Mouse (Mus musculus): ENCODE measurements around the gene Dnajb5. TPM values are rescaled to one million over a fixed set of nuclear protein-coding genes. Genes with fewer than 3 reads are reported as not detected.

Gene Dnajb5
- polyA plus RNA-seq (2015; fragmentation: Nextera tagmentation; extraction: Ambion mirVana): 44.3 and 48.7 TPM in 2 replicates

DNA sequence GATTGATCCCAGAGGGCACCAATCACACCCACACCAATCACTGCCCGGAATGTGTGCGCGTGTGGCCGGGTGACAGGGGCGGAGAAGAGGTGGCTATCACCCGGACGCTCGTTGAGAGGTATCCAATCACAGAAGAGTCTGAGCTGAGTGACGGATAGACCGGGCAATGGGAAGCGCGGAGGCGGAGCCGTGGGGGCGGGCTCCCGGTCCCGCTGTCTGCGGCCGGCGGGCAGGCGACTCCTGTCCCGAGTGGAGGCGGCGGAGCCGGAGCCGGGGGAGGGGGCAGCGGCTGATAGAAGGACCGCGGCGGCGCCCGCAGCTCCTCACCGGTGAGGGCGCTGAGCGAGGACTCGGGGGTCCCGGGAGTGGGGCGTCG is at the start of gene Dnajb5:
TSS of gene Dnajb5 (plus strand) at position 139 of the 376 bp plus-strand sequence.
- peak within 1 kb of the TSS; percentile 94 for H3K27ac ChIP-seq (replicated peaks)
- peak within 1 kb of the TSS; percentile 87 for H3K9ac ChIP-seq (replicated peaks)
- peak within 1 kb of the TSS; percentile 95 for H3K4me2 ChIP-seq
- ATAC-seq (ENCODE audit: low FRiP score): peak; percentile 94
- under 1% methylated on average over 36 of the region's 39 CpGs for WGBS
- no peaks in the 10 kb centered on the region for H3K9me3 ChIP-seq (replicated peaks)
- peak within 1 kb of the TSS; percentile 63 for H3K4me3 ChIP-seq (replicated peaks)
- H3K36me3 ChIP-seq: no peaks in the 10 kb centered on the region
- H3K4me1 ChIP-seq: peaks cover 87% of the 10 kb centered on the region
- H3K27me3 ChIP-seq (replicated peaks): no peaks in the 10 kb centered on the region

DNA sequence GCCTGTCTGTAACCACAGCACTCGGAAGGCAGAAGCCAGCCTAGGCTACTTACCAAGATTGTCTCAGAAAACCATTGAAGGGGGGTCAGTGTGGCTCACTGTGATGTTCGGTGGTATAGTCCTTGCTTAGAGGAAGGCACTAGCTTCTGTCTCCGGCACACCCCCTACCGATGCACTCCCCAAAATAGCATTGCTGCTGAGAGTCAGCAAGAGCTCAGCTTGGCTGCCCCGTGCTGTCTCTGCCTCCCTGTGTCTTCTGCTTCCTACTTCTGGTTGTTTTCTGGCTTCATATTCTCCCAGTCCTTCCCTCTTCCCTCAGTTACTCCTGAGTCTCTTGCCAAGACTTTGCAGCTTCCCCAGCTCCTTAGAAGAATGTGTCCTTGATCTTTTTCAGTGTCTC is 48.7 kb upstream of the Dnajb5 start:
- H3K4me1 ChIP-seq: no peaks in the 10 kb centered on the region
- no peaks in the 10 kb centered on the region for H3K9me3 ChIP-seq (replicated peaks)
- no peak overlapping the region for H3K9ac ChIP-seq (replicated peaks)
- no peak for ATAC-seq (ENCODE audit: low FRiP score)
- H3K27me3 ChIP-seq (replicated peaks): no peaks in the 10 kb centered on the region
- 71% methylated on average over 5 of the region's 5 CpGs for WGBS
- H3K36me3 ChIP-seq: no peaks in the 10 kb centered on the region
- no peak overlapping the region for H3K4me2 ChIP-seq
- H3K27ac ChIP-seq (replicated peaks): no peak overlapping the region
- no peak overlapping the region for H3K4me3 ChIP-seq (replicated peaks)

DNA sequence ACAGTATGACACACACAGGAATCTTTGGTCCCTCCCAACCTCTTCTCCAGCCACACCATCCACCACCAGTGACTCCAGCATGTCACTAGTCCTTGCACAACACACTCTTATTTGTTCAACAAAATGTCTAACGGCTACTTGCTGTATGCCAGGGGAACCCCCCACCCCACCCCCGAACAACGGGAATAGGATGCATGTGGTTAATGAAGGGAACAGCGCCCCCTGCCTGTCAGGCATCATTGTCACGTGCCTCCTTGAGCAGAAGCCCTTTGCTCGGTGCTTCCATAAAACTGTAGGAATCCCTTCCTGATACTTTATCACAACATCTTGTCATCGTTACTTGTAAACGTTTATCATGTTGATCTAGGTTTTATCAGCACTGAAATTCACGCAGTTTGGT is 47.4 kb upstream of the Dnajb5 start:
- Histone ChIP-seq H3K27me3 (replicated peaks) (no peaks in the 10 kb centered on the region), H3K9me3 (replicated peaks) (no peaks in the 10 kb centered on the region), H3K36me3 (no peaks in the 10 kb centered on the region), H3K4me1 (no peaks in the 10 kb centered on the region), H3K9ac (replicated peaks) (no peak overlapping the region), H3K4me2 (no peak overlapping the region), H3K27ac (replicated peaks) (no peak overlapping the region), H3K4me3 (replicated peaks) (no peak overlapping the region)
- ATAC-seq (ENCODE audit: low FRiP score): no peak
- WGBS: 63% methylated on average over 9 of the region's 9 CpGs

DNA sequence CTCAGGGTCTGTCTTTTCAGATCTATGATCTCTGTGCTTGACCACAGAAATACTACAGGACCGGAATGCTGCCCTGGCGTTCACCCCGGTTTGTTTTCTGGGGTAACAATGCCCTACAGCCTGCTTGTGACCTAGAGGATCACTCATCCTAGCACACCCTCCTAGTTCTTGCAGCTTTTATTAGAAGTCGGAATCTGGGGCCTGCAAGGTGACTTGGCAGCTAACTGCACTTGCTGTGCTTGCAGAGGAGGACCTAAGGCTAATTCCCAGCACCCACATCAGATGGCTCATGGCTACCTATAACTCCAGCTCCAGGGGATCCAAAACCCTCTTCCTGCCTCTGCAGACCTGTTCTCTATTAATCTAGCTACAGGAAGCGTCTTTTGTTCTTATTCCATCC is 46.9 kb upstream of the Dnajb5 start:
- 91% methylated on average over 5 of the region's 5 CpGs for WGBS
- Histone ChIP-seq H3K9ac (replicated peaks) (no peak overlapping the region), H3K36me3 (no peaks in the 10 kb centered on the region), H3K4me1 (no peaks in the 10 kb centered on the region), H3K27me3 (replicated peaks) (no peaks in the 10 kb centered on the region), H3K4me3 (replicated peaks) (no peak overlapping the region), H3K27ac (replicated peaks) (no peak overlapping the region), H3K4me2 (no peak overlapping the region), H3K9me3 (replicated peaks) (no peaks in the 10 kb centered on the region)
- no peak for ATAC-seq (ENCODE audit: low FRiP score)

DNA sequence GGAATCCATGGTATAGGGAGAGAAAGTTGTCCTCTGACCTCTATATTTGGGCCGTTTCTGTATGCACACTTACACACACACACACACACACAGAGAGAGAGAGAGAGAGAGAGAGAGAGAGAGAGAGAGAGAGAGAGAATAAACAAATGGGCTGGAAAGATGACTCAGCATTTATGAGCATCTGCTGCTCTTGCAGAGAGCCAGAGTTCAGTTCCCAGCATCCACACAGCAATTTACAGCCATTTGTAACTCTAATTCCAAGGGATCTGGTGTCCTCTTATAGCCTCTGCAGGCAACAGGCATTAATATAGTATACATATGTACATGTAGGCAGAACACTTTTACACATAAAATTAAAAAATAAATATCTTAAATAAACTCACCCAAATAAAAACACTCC is 45.7 kb upstream of the Dnajb5 start:
- Histone ChIP-seq H3K36me3 (no peaks in the 10 kb centered on the region), H3K4me1 (no peaks in the 10 kb centered on the region), H3K27me3 (replicated peaks) (no peaks in the 10 kb centered on the region), H3K9ac (replicated peaks) (no peak overlapping the region), H3K4me3 (replicated peaks) (no peak overlapping the region), H3K27ac (replicated peaks) (no peak overlapping the region), H3K4me2 (no peak overlapping the region), H3K9me3 (replicated peaks) (no peaks in the 10 kb centered on the region)
- ATAC-seq (ENCODE audit: low FRiP score): no peak
- 64% methylated on average over 1 of the region's 1 CpGs for WGBS

DNA sequence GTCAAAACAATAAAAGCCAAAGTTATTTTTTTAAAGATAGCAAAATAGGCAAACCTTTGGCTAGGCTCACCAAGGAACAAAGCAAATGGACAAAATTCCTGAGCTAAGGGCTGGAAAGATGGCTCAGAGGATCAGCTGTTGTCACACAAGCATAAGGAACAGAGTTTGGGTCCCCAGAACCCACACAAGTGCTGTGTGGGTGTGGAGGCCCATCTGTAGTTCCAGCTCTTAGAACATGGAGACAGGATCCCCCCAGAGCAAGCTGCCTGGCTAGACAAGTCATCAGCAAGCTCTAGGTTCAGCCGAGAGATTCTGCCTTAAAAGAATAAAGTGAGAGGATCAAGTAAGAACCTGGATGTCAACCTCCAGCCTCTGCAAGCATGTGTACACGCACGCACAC is 45.1 kb upstream of the Dnajb5 start:
- no peak for ATAC-seq (ENCODE audit: low FRiP score)

DNA sequence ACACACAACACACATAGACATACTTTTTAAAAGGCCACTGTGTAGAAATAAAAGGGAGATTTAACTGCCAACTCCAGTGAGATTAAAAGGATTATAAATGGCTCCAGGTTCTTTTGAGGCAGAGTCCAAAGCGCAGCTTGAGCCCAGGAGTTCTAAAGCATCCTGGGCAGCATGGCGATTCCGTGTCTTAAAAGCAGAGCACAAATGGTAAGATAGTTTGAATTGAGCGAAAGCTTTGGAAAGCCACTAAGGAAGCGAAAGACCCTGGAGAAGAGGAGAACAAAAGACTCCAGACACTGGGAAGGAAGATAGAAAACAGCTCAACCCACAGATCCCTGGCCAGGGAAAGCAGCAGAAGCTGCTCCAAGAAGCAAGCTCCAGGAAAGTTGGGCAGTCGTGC is 44.6 kb upstream of the Dnajb5 start:
- no peak overlapping the region for H3K4me3 ChIP-seq (replicated peaks)
- ATAC-seq (ENCODE audit: low FRiP score): no peak
- no peaks in the 10 kb centered on the region for H3K4me1 ChIP-seq
- no peaks in the 10 kb centered on the region for H3K36me3 ChIP-seq
- no peak overlapping the region for H3K4me2 ChIP-seq
- WGBS: 77% methylated on average over 6 of the region's 6 CpGs
- H3K27ac ChIP-seq (replicated peaks): no peak overlapping the region
- no peaks in the 10 kb centered on the region for H3K27me3 ChIP-seq (replicated peaks)
- no peak overlapping the region for H3K9ac ChIP-seq (replicated peaks)
- H3K9me3 ChIP-seq (replicated peaks): no peaks in the 10 kb centered on the region

More for the DNA sequence above, 45.1 kb upstream of the Dnajb5 start:
- Histone ChIP-seq H3K36me3 (no peaks in the 10 kb centered on the region), H3K4me3 (replicated peaks) (no peak overlapping the region), H3K27me3 (replicated peaks) (no peaks in the 10 kb centered on the region), H3K9ac (replicated peaks) (no peak overlapping the region), H3K4me1 (no peaks in the 10 kb centered on the region), H3K4me2 (no peak overlapping the region), H3K9me3 (replicated peaks) (no peaks in the 10 kb centered on the region), H3K27ac (replicated peaks) (no peak overlapping the region)
- 91% methylated on average over 3 of the region's 3 CpGs for WGBS

DNA sequence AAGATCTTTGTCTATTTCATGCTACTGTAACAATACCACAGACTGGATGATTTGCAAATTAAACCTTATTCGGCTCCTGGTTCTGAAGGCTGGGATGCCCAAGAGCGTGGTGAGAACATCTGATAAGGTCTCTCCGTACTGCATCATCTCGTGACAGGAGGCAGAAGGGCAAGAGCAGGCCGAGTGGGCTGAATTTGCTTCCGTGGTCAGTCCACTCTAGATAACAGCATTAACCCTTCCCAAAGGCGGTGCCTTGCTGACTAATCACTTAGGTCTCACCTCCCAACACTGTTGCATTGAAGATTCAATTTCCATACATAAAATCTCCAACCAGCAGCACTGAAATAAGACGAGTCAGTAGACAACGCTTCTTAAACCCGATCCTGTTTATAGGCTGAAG is 36.2 kb upstream of the Dnajb5 start:
- Histone ChIP-seq H3K4me2 (no peak overlapping the region), H3K9ac (replicated peaks) (no peak overlapping the region), H3K9me3 (replicated peaks) (no peaks in the 10 kb centered on the region), H3K36me3 (no peaks in the 10 kb centered on the region), H3K27ac (replicated peaks) (no peak overlapping the region), H3K4me3 (replicated peaks) (no peak overlapping the region), H3K4me1 (peaks cover 15% of the 10 kb centered on the region), H3K27me3 (replicated peaks) (peaks cover 3% of the 10 kb centered on the region; the same call in 1 of the 2 replicates)
- WGBS: 49% methylated on average over 10 of the region's 10 CpGs
- no peak for ATAC-seq (ENCODE audit: low FRiP score)

DNA sequence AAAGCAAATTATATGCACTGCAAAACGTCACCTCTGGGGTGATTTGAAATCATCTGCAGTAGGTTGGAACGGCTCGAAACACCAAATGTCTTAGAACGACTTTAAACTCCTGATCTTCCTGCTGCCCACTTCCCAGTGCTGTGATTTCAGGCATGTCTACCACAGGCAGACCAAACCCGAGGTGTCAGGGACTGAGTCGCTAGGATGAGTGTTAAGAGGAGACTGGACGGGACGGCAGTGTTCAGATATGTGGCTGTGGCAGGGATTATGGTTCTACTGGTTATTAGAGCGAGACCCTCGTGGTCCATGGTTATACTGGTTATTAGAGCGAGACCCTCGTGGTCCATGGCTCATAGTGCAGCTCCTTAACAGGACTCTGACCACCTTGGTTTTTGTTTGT is 34.3 kb upstream of the Dnajb5 start:
- ATAC-seq (ENCODE audit: low FRiP score): no peak
- Histone ChIP-seq H3K9ac (replicated peaks) (no peak overlapping the region), H3K4me2 (no peak overlapping the region), H3K4me3 (replicated peaks) (no peak overlapping the region), H3K9me3 (replicated peaks) (no peaks in the 10 kb centered on the region), H3K27ac (replicated peaks) (no peak overlapping the region), H3K4me1 (peaks cover 23% of the 10 kb centered on the region), H3K27me3 (replicated peaks) (peaks cover 3% of the 10 kb centered on the region; the same call in 1 of the 2 replicates), H3K36me3 (no peaks in the 10 kb centered on the region)
- 83% methylated on average over 12 of the region's 12 CpGs for WGBS

DNA sequence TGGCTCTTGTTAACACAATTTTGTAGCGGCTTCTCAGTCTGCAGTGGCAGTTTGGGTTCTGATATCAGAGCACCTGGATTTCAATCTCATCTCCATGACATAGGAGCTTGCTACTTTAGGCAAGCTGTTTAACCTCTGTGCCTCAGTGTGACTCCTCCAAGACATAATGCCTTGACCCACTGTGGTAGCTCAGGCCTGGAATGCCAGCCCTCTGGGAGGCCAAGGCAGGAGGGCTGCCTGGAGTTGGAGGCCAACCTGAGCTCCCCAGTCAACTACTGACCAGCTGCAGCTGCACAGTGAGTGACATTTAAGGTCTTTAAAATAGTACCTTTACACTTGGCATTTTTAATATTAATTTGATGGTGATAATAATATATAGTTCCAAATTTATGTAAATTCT is 33.6 kb upstream of the Dnajb5 start:
- no peaks in the 10 kb centered on the region for H3K9me3 ChIP-seq (replicated peaks)
- 88% methylated on average over 1 of the region's 1 CpGs for WGBS
- ATAC-seq (ENCODE audit: low FRiP score): no peak
- H3K36me3 ChIP-seq: no peaks in the 10 kb centered on the region
- peak overlapping the region; percentile 85 for H3K4me2 ChIP-seq
- no peak overlapping the region for H3K27ac ChIP-seq (replicated peaks)
- H3K27me3 ChIP-seq (replicated peaks): peaks cover 3% of the 10 kb centered on the region; the same call in 1 of the 2 replicates
- H3K4me3 ChIP-seq (replicated peaks): no peak overlapping the region; the same call in 1 of the 2 replicates
- no peak overlapping the region for H3K9ac ChIP-seq (replicated peaks)
- peaks cover 29% of the 10 kb centered on the region for H3K4me1 ChIP-seq

DNA sequence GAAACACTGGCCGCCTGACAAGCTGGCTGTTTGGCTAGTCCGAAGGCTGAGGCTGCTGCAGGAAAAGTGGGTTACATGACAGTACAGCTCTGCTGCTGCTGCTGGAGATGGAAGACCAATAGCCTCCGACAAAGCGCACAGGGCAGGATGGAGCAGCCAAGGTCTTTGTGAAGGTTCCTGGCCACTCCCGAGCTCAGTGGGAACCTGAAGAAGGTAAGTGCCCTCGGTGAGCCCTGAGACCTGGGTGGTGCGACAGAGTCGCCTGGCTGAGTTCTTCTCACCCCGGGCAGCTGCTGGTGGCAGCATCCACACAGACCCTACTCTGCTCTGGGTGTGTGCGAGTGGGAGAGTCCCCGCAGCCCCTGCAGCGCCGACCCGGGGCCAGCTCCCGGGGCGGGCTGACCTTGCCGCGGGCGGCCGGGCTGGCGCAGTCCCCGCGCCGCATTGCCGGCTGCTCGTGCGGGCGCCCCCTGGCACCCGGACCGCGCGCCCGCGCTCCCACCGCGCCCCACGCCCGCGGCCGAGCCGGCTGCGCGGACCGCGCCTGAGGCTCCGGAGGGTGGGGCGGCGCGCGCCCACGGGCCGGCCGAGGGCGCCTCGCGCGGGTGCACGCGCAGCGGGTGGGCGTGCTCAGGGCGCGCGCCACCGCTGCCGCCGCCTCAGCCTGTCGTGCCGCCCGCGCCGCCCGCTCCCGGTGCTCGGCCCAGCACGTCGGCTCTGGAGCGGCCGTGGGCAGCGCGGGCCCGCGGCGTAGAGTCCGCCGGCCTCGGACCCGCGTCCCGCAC is 32.8 kb upstream of the Dnajb5 start, which contains the start of gene Phf24:
TSS of gene Phf24 (plus strand) at position 44 of the 785 bp plus-strand sequence.
- peaks cover 37% of the 10 kb centered on the region for H3K4me1 ChIP-seq
- H3K27ac ChIP-seq (replicated peaks): peak within 1 kb of the TSS; percentile 85
- ATAC-seq (ENCODE audit: low FRiP score): peak; percentile 89
- H3K9ac ChIP-seq (replicated peaks): peak within 1 kb of the TSS; percentile 56
- no peaks in the 10 kb centered on the region for H3K9me3 ChIP-seq (replicated peaks)
- H3K36me3 ChIP-seq: no peaks in the 10 kb centered on the region
- peak within 1 kb of the TSS; percentile 49 for H3K4me3 ChIP-seq (replicated peaks)
- H3K27me3 ChIP-seq (replicated peaks): peaks cover 3% of the 10 kb centered on the region; the same call in 1 of the 2 replicates
- 1% methylated on average over 35 of the region's 90 CpGs for WGBS
- peak within 1 kb of the TSS; percentile 85 for H3K4me2 ChIP-seq

DNA sequence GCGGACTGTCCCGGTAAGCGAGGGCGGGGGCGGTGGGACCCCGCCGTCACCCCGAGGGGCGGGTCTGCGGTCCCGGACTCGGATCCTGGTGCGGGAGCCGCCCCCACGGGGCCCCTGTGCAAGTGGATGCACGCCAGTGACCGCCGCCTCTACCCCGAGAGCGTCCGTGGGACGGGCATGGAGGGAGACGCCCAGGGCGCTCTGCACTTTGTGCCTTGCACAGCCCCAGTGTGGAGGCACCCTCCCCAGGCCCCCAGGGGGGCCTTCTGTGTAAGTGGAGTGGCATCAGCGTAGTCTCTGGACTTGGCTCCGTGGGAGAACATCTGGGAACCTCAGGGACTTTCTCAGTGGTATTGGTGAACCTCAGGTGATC is 32.2 kb upstream of the Dnajb5 start:
- peak overlapping the region; percentile 85 for H3K4me2 ChIP-seq
- 2% methylated on average over 26 of the region's 26 CpGs for WGBS
- H3K4me3 ChIP-seq (replicated peaks): peak overlapping the region; percentile 49
- H3K27me3 ChIP-seq (replicated peaks): peaks cover 3% of the 10 kb centered on the region; the same call in 1 of the 2 replicates
- H3K27ac ChIP-seq (replicated peaks): peak overlapping the region; percentile 85
- peak; percentile 57 for ATAC-seq (ENCODE audit: low FRiP score)
- H3K36me3 ChIP-seq: no peaks in the 10 kb centered on the region
- no peaks in the 10 kb centered on the region for H3K9me3 ChIP-seq (replicated peaks)
- H3K9ac ChIP-seq (replicated peaks): peak overlapping the region; percentile 56
- H3K4me1 ChIP-seq: peaks cover 41% of the 10 kb centered on the region

All from neural tube, embryonic 15.5 days (tissue).